Mouse (Mus musculus) macrophage (primary cell): Measurements from ENCODE around the gene Mblac2. TPM values are rescaled to one million over a fixed set of nuclear protein-coding genes. Genes with fewer than 3 reads are reported as not detected.

Source experiments
- polyA plus RNA-seq: library from polyadenylated mRNA; stranded (reverse); fragments of 250-400 nt; gene quantifications from 3 replicates; pipeline ENCODE4 v1.2.4, GENCODE M21; 2018; ENCODE audit warnings: inconsistent platforms

Mblac2 gene
- polyA plus RNA-seq, 1 experiment from 2014 or later: 8.1 TPM

Other genes starting within 250 kb of the Mblac2 start
- gene Adgrv1, start 78.2 kb upstream of the Mblac2 start, polyA plus RNA-seq: not detected in 3 replicates
- 8.4 to 14.0 TPM (median 9.2 TPM) in 3 replicates for gene Lysmd3, start 53.7 kb upstream of the Mblac2 start, polyA plus RNA-seq
- gene Polr3g, start 328 bp upstream of the Mblac2 start, polyA plus RNA-seq: 3.6 to 12.2 TPM (median 8.5 TPM) in 3 replicates
- gene Cetn3, start 71.7 kb downstream of the Mblac2 start, polyA plus RNA-seq: 54.4 to 194 TPM (median 85.7 TPM) in 3 replicates